Mouse (Mus musculus) hindbrain, embryonic 11.5 days (tissue): Measurements from ENCODE around the gene Opa3. TPM values are rescaled to one million over a fixed set of nuclear protein-coding genes. Genes with fewer than 3 reads are reported as not detected.

Source experiments
- ATAC-seq: fragments of 200-750 bp; cut with Nextera tagmentation; 2 replicates; pipeline ENCODE4 v1.8.0; 2017; ENCODE audit warnings: mild to moderate bottlenecking, moderate TSS enrichment, moderate library complexity; ENCODE audit not compliant: low FRiP score
- DNase-seq: peaks from one replicate; pipeline ENCODE4 v3.0.0-alpha.2; 2015; ENCODE audit warnings: low spot score
- H3K27ac ChIP-seq: fragments of 300-500 bp; sonication (generic); 2 replicates; pipeline ENCODE4 v1.5.1; 2014; ENCODE audit warnings: mild to moderate bottlenecking, low read depth, low read length
- H3K27me3 ChIP-seq: fragments of 300-500 bp; sonication (generic); 2 replicates; pipeline ENCODE4 v1.6.1; 2014; ENCODE audit warnings: mild to moderate bottlenecking, low read length, moderate library complexity, mixed read lengths; ENCODE audit not compliant: control insufficient read depth, insufficient read depth
- H3K36me3 ChIP-seq: fragments of 300-500 bp; sonication (generic); 2 replicates; pipeline ENCODE4 v1.6.1; 2014; ENCODE audit warnings: mild to moderate bottlenecking, low read length, moderate library complexity, mixed read lengths; ENCODE audit not compliant: control insufficient read depth, insufficient read depth
- H3K4me1 ChIP-seq: fragments of 300-500 bp; sonication (generic); replicated peaks from 2 replicates; pipeline ENCODE4 v1.6.1; 2014; ENCODE audit warnings: low read length, mixed read lengths; ENCODE audit not compliant: control insufficient read depth, insufficient read depth
- H3K4me2 ChIP-seq: fragments of 300-500 bp; sonication (generic); replicated peaks from 2 replicates; pipeline ENCODE4 v1.6.1; 2014; ENCODE audit warnings: mild to moderate bottlenecking, low read depth, low read length
- H3K4me3 ChIP-seq: fragments of 300-500 bp; sonication (generic); 2 replicates; pipeline ENCODE4 v1.5.1; 2014; ENCODE audit warnings: low read depth, low read length
- H3K9ac ChIP-seq: fragments of 300-500 bp; sonication (generic); 2 replicates; pipeline ENCODE4 v1.6.1; 2014; ENCODE audit warnings: low read depth, low read length
- H3K9me3 ChIP-seq: fragments of 300-500 bp; sonication (generic); 2 replicates; pipeline ENCODE4 v1.6.1; 2016; ENCODE audit warnings: low read length; ENCODE audit not compliant: control insufficient read depth
- WGBS: fragments of 180-500 bp; shearing (Covaris S2); extraction: QIAGEN DNeasy Blood & Tissue Kit; methylation state at CpG from one replicate; pipeline ENCODE4 v1.1.7; 2014; 5-methylcytosine and 5-hydroxymethylcytosine counted together
- polyA plus RNA-seq: library from polyadenylated mRNA; unstranded; fragments of >200 nt; fragmentation: Nextera tagmentation; extraction: Ambion mirVana; gene quantifications from 2 replicates; pipeline ENCODE4 v1.2.1, GENCODE M21; 2014

Gene Opa3
- polyA plus RNA-seq, 1 experiment from 2014 or later, result 42.2 TPM

DNA sequence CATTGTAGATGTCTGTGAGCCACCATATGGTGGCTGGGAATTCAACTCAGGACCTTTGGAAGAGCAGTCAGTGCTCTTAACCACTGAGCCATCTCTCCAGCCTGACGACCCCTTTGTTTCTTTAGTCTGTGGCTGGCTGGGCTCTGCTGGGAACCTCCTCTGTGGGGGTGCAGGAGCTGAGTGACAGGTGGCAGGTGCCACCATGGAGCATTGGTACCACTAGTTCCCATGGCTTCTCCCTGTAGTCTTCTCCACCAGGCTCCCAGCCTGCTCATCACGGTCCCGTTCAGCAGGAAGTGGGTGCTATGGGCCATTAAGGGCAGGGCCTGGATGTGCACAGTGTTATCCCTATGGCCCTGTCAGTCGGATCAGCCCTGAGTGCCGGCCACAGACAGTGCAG is 6.5 kb downstream of the Opa3 start:
- Histone ChIP-seq H3K9ac (no peak overlapping the region), H3K4me1 (peaks cover under 1% of the 10 kb centered on the region; the same call in 1 of the 2 replicates), H3K27ac (no peak overlapping the region), H3K4me3 (no peak overlapping the region), H3K4me2 (no peak overlapping the region), H3K27me3 (no peaks in the 10 kb centered on the region), H3K36me3 (no peaks in the 10 kb centered on the region), H3K9me3 (no peaks in the 10 kb centered on the region)
- ATAC-seq (no peak), DNase-seq (no peak)
- WGBS, result 83% methylated on average over 5 of the region's 5 CpGs

DNA sequence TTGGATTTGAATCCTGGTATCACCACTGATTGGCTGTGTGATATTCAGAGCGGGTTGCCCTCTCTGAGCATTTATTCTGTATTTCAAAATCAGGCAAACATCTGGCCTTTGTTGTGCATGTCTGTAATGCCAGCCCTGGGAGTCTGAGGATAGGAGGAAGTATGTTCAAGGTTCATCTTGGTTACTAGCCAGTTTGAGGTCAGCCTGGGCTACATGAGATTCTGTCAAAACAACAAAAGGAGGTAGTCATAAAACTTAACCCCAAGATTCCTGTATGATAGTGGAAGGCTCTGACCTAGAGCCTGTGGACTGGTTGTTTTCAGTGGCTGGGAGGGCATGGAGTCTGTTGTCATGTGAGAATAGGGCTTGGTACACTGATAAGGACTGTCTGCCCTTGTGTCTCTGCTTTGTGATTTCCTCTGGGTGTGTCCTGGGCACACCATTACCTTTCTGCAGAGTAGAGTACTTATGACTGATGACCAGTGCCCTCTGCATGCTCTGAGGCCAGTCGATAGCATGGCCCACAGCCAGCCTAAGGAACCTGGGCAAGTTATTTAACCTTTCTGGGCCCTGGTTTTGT is 7.0 kb downstream of the Opa3 start:
- no peak overlapping the region for H3K4me2 ChIP-seq
- H3K4me1 ChIP-seq, result no peaks in the 10 kb centered on the region
- WGBS, result 92% methylated on average over 2 of the region's 2 CpGs
- no peaks in the 10 kb centered on the region for H3K36me3 ChIP-seq
- H3K27ac ChIP-seq, result no peak overlapping the region
- DNase-seq (no peak), ATAC-seq (no peak)
- H3K9me3 ChIP-seq, result no peaks in the 10 kb centered on the region
- H3K4me3 ChIP-seq, result no peak overlapping the region
- no peaks in the 10 kb centered on the region for H3K27me3 ChIP-seq
- H3K9ac ChIP-seq, result no peak overlapping the region

DNA sequence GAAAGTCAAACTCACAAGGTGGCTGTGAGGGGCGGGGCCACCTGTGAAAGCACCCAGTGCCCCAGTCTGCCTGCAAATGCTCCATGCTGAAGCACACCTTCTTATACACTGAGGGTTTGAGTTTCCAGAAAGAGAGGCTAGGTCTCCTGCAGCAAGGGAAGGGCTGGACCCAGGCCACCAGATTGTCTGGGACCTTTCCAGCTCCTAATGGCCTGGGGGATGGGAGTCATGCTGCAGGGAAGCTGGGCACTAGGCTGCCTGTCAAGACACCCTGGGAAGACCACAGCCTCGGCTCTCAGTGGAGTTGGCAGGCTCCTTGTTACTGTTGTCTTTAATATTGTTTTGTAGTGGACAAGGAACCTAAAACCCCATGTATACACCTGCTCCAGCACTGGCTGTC is 8.3 kb downstream of the Opa3 start:
- no peak overlapping the region for H3K4me2 ChIP-seq
- no peak overlapping the region for H3K4me3 ChIP-seq
- no peaks in the 10 kb centered on the region for H3K36me3 ChIP-seq
- no peaks in the 10 kb centered on the region for H3K27me3 ChIP-seq
- H3K9ac ChIP-seq, result no peak overlapping the region
- H3K4me1 ChIP-seq, result no peaks in the 10 kb centered on the region
- H3K27ac ChIP-seq, result no peak overlapping the region
- 80% methylated on average over 2 of the region's 2 CpGs for WGBS
- DNase-seq (no peak), ATAC-seq (no peak)
- no peaks in the 10 kb centered on the region for H3K9me3 ChIP-seq

DNA sequence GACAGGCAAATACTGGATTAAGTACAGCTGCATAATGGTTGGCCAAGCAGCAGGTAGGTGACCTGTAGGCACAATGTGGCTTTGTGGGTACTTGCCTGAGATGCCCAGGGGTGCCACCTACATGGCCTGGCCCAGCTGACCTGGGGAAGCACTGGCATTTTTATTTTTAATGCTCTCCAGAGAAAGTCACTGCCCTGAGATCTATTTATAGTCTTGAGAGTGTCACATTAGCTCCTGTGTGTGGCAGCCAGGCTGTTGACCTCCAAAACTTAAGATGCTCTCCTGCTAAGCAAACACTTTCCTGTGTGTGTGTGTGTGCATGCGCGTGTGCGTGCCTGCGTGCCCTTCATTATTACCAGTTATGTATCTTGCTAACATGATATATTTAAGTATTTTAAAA is 10.2 kb downstream of the Opa3 start:
- Histone ChIP-seq H3K4me1 (no peaks in the 10 kb centered on the region), H3K9ac (no peak overlapping the region), H3K27ac (no peak overlapping the region), H3K27me3 (no peaks in the 10 kb centered on the region), H3K4me2 (no peak overlapping the region), H3K9me3 (no peaks in the 10 kb centered on the region), H3K36me3 (no peaks in the 10 kb centered on the region), H3K4me3 (no peak overlapping the region)
- no peak for DNase-seq
- no peak for ATAC-seq
- WGBS, result 98% methylated on average over 4 of the region's 4 CpGs

DNA sequence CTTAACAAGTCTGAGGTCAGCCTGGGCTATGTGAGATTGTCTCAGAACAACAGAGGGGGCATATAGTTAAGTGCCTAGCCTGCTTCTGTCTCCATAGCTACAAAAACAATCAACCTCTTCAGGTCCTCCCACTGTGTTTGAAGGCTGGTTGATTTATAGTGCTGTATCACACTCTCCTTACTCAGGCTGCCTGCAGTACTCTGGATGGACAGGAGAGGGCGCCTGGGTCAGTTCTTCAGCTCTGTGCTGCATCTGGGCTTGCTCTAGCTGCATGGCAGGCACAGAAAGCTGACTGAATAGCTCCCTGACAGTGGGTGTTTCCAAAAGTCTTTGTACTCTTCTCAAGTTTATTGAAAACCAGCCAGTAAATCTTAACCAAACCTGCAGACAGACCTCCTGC is 11.3 kb downstream of the Opa3 start:
- peak; percentile 95 for DNase-seq
- H3K4me3 ChIP-seq, result no peak overlapping the region
- no peak overlapping the region for H3K9ac ChIP-seq
- peak; percentile 94 for ATAC-seq
- no peaks in the 10 kb centered on the region for H3K27me3 ChIP-seq
- H3K36me3 ChIP-seq, result 0 out of 2 replicates have a peak, but pooled peaks cover under 1% of the 10 kb centered on the region
- H3K4me2 ChIP-seq, result no peak overlapping the region
- H3K4me1 ChIP-seq, result no peaks in the 10 kb centered on the region
- 0% methylated on average over 1 of the region's 1 CpGs for WGBS
- H3K9me3 ChIP-seq, result no peaks in the 10 kb centered on the region
- no peak overlapping the region for H3K27ac ChIP-seq

DNA sequence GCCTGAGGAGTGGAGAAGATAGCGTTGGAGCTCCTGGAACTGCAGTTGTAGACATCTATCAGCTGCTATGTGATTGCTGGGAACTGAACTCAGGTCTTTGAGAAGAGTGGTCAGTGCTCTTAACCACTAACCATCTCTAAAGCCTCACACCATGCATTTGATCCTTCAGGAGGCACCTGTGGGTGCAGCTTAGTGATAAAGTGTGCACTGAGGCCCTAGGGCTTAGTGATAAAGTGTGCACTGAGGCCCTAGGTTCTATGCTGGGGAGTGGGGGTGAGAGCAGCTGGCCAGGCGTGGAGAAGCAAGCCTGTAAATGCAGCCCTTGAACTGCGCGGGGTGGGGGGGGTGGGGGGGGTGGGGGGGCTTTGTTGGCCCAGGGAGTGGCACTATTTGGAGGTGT is 11.9 kb downstream of the Opa3 start:
- Histone ChIP-seq H3K9ac (no peak overlapping the region), H3K27me3 (no peaks in the 10 kb centered on the region), H3K4me2 (no peak overlapping the region), H3K4me3 (no peak overlapping the region), H3K27ac (no peak overlapping the region), H3K9me3 (no peaks in the 10 kb centered on the region), H3K36me3 (0 out of 2 replicates have a peak, but pooled peaks cover 3% of the 10 kb centered on the region), H3K4me1 (no peaks in the 10 kb centered on the region)
- 79% methylated on average over 1 of the region's 4 CpGs for WGBS
- DNase-seq (no peak), ATAC-seq (0 out of 2 replicates have a peak, but pooled peaks have one; percentile 4)

DNA sequence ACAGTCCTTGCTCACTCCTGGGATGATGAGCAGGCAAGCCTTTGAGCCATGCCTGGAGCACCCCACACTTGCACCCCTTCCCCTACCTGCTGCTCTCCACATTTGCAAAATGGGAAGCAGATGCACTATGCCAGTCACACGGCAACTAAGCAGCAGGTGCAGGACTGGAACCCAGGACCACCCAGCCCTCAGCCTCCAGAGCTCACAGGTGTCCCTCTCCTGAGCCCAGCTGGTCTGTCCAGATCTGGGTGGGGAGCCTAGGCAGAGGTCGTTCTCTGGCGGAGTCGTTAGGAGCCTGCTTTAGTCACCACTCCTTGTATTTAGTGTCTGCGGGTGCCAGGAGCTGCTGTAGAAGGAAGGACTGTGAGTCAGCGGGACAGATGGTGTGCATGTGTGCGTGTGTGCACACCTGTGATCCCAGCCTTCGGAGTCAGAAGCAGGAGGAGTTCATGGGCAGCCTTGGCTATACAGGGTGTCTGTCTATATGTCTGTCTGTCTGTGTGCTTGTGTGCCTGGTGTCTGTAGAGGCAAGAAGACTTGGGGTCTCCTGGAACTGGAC is 12.8 kb downstream of the Opa3 start:
- WGBS, result 92% methylated on average over 8 of the region's 8 CpGs
- Histone ChIP-seq H3K9me3 (no peaks in the 10 kb centered on the region), H3K36me3 (peaks cover 5% of the 10 kb centered on the region; the same call in 1 of the 2 replicates), H3K4me3 (no peak overlapping the region), H3K4me1 (no peaks in the 10 kb centered on the region), H3K27ac (no peak overlapping the region), H3K9ac (no peak overlapping the region), H3K4me2 (no peak overlapping the region), H3K27me3 (no peaks in the 10 kb centered on the region)
- DNase-seq (no peak), ATAC-seq (no peak)

DNA sequence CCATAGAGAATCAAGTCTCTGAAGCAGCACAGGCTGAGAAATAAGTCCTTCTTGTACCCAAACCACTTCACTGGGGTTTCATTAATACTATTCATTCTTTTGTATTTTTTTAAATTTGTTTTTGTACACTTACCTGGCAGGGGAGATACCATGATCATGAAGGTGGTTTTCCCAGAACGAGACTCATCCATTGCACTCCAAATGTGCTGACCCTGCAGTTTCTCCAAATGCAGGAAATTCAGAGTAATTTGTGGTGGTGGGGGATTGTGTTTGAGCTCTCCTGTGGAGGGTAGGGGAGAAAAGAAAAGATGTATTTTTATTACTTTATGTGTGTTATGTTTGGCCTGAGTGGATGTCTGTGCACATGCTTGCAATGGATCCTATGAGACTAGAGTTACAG is 13.9 kb downstream of the Opa3 start:
- H3K4me2 ChIP-seq, result no peak overlapping the region
- H3K27ac ChIP-seq, result no peak overlapping the region
- DNase-seq (no peak), ATAC-seq (no peak)
- no peaks in the 10 kb centered on the region for H3K9me3 ChIP-seq
- H3K4me1 ChIP-seq, result no peaks in the 10 kb centered on the region
- 100% methylated on average over 1 of the region's 1 CpGs for WGBS
- H3K27me3 ChIP-seq, result no peaks in the 10 kb centered on the region
- no peak overlapping the region for H3K4me3 ChIP-seq
- no peak overlapping the region for H3K9ac ChIP-seq
- H3K36me3 ChIP-seq, result peaks cover 8% of the 10 kb centered on the region

DNA sequence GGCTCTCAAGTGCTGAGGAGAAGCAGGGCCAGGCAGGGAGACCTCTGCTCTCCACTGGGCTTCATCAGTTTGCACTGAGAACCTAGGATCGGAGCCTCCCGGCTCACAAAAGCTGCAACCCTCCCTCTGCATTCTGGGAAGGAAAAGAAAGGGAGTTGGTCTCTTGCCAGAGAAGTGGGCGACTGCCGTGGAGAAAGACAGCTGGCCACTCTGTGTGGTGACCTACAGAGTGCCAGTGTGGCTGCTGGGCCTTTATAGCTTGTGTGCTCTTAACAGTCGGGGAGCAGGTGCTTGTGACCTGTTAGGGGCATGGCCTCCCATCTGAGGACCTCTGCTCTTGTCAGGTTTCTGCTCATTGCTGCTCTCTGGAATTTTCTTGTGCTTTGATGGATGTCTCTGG is 15.7 kb downstream of the Opa3 start:
- Histone ChIP-seq H3K4me3 (no peak overlapping the region), H3K9ac (no peak overlapping the region), H3K4me2 (no peak overlapping the region), H3K4me1 (no peaks in the 10 kb centered on the region), H3K27me3 (no peaks in the 10 kb centered on the region), H3K9me3 (no peaks in the 10 kb centered on the region), H3K27ac (no peak overlapping the region), H3K36me3 (peaks cover 13% of the 10 kb centered on the region)
- DNase-seq (no peak), ATAC-seq (no peak)
- 91% methylated on average over 5 of the region's 5 CpGs for WGBS
